Mouse (Mus musculus) stomach, embryonic 15.5 days (tissue): ENCODE results near the gene Gabrb1. TPM values are rescaled to one million over a fixed set of nuclear protein-coding genes. Genes with fewer than 3 reads are reported as not detected.

Source experiments
- ATAC-seq: fragments of 200-750 bp; cut with Nextera tagmentation; 2 replicates; pipeline ENCODE4 v1.8.0; 2017; ENCODE audit warnings: low read depth, moderate number of reproducible peaks, moderate TSS enrichment; ENCODE audit not compliant: insufficient read depth, low FRiP score
- H3K27ac ChIP-seq: fragments of 300-500 bp; sonication (generic); 2 replicates; pipeline ENCODE4 v1.5.1; 2015; ENCODE audit warnings: mild to moderate bottlenecking, inconsistent platforms
- H3K27me3 ChIP-seq: fragments of 300-500 bp; sonication (generic); replicated peaks from 2 replicates; pipeline ENCODE4 v1.6.1; 2015; ENCODE audit warnings: inconsistent platforms
- H3K36me3 ChIP-seq: fragments of 300-500 bp; sonication (generic); 2 replicates; pipeline ENCODE4 v1.6.1; 2015; ENCODE audit warnings: inconsistent platforms
- H3K4me1 ChIP-seq: fragments of 300-500 bp; sonication (generic); 2 replicates; pipeline ENCODE4 v1.6.1; 2015; ENCODE audit warnings: inconsistent platforms
- H3K4me2 ChIP-seq: fragments of 300-500 bp; sonication (generic); 2 replicates; pipeline ENCODE4 v1.6.1; 2015; ENCODE audit warnings: mild to moderate bottlenecking, inconsistent platforms
- H3K4me3 ChIP-seq: fragments of 300-500 bp; sonication (generic); replicated peaks from 2 replicates; pipeline ENCODE4 v1.5.1; 2015; ENCODE audit warnings: inconsistent platforms
- H3K9ac ChIP-seq: fragments of 300-500 bp; sonication (generic); 2 replicates; pipeline ENCODE4 v1.6.1; 2015; ENCODE audit warnings: inconsistent platforms
- H3K9me3 ChIP-seq: fragments of 300-500 bp; sonication (generic); 2 replicates; pipeline ENCODE4 v1.6.1; 2016; ENCODE audit warnings: inconsistent platforms
- WGBS: fragments of 180-500 bp; shearing (Covaris S2); methylation state at CpG from one replicate; pipeline ENCODE4 v1.1.7; 2015; 5-methylcytosine and 5-hydroxymethylcytosine counted together
- polyA plus RNA-seq: library from polyadenylated mRNA; unstranded; fragments of >200 nt; fragmentation: Nextera tagmentation; extraction: Ambion mirVana; gene quantifications from 2 replicates; pipeline ENCODE4 v1.2.1, GENCODE M21; 2015

Gabrb1 gene
- polyA plus RNA-seq, 1 experiment from 2014 or later = 0.63 TPM

GRCm38 (mm10) chr5:72172675-72173074, 514.8 kb downstream of the Gabrb1 start:
- ATAC-seq = no peak

DNA sequence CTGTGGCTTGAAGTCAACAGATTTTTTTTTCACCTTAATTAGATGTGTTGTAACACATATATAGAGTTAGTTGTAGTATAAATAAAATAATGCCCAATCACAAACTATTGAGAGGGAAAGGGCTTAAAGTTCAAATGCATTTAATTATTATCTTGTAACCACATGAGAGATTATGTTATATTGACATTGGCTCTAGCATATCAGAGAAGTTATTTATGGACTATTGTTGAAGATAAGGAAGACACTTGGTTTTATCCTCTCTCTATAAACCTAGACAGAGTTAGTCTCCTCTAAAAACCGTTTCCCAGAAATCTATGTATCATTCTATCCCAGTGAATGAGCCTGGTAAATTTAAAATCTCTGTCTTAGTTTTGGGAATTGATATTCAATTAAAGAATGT, 515.6 kb downstream of the Gabrb1 start:
- WGBS = 49% methylated on average over 1 of the region's 1 CpGs
- H3K27me3 ChIP-seq = no peaks in the 10 kb centered on the region
- no peaks in the 10 kb centered on the region for H3K36me3 ChIP-seq
- no peaks in the 10 kb centered on the region for H3K9me3 ChIP-seq
- no peak overlapping the region for H3K9ac ChIP-seq
- H3K4me1 ChIP-seq = no peaks in the 10 kb centered on the region
- no peak overlapping the region for H3K27ac ChIP-seq
- H3K4me3 ChIP-seq = no peak overlapping the region
- H3K4me2 ChIP-seq = no peak overlapping the region
- no peak for ATAC-seq

More at GRCm38 (mm10) chr5:72172675-72173074, 514.8 kb downstream of the Gabrb1 start:
- no peak overlapping the region for H3K9ac ChIP-seq
- H3K36me3 ChIP-seq = no peaks in the 10 kb centered on the region
- no peaks in the 10 kb centered on the region for H3K27me3 ChIP-seq
- H3K4me1 ChIP-seq = no peaks in the 10 kb centered on the region
- WGBS = 39% methylated on average over 3 of the region's 3 CpGs
- H3K27ac ChIP-seq = no peak overlapping the region
- H3K4me2 ChIP-seq = no peak overlapping the region
- H3K9me3 ChIP-seq = no peaks in the 10 kb centered on the region
- no peak overlapping the region for H3K4me3 ChIP-seq

DNA sequence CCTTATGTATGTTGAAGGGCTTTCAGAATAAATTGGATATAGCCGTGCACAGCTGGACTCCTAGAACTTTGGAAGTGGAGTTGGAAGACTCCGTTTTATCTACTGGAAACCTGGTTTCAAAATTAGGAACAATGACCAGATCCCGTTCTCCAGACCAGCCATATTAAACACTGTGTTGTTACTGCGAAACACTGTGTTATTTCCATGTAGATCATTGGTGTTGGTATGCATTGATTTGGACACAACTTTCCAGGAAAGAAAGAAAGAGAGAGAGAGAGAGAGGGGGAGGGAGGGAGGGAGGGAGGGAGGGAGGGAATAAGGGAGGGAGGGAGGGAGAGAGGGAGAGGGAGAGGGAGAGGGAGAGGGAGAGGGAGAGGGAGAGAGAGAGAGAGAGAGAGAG, 517.1 kb downstream of the Gabrb1 start:
- Histone ChIP-seq H3K4me2 (no peak overlapping the region), H3K9ac (no peak overlapping the region), H3K9me3 (no peaks in the 10 kb centered on the region), H3K4me1 (no peaks in the 10 kb centered on the region), H3K4me3 (no peak overlapping the region), H3K27me3 (no peaks in the 10 kb centered on the region), H3K27ac (no peak overlapping the region), H3K36me3 (no peaks in the 10 kb centered on the region)
- no peak for ATAC-seq
- 74% methylated on average over 4 of the region's 4 CpGs for WGBS

DNA sequence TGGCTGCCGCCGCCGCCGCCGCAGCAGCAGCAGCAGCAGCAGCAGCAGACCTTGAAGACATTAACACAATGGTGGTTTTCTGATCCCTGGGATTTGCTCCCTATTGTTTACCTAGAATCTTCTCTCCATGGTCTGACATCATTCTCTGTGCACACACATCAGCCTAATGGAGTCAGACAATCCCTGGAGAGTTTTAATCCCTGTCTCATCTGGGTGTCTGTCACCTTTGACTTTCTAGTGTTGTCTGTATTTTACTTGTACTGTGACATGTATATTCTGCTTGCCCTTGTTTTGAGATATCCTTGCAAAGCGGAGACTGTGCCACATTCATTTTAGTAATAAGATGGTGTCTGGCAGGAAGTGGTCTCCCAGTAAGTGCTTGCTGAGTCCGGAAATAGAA, 517.6 kb downstream of the Gabrb1 start:
- Histone ChIP-seq H3K9ac (no peak overlapping the region), H3K27me3 (no peaks in the 10 kb centered on the region), H3K9me3 (no peaks in the 10 kb centered on the region), H3K4me1 (no peaks in the 10 kb centered on the region), H3K4me2 (no peak overlapping the region), H3K4me3 (no peak overlapping the region), H3K27ac (no peak overlapping the region), H3K36me3 (no peaks in the 10 kb centered on the region)
- WGBS = 31% methylated on average over 7 of the region's 7 CpGs
- ATAC-seq = no peak

GRCm38 (mm10) chr5:72181194-72181593, 523.3 kb downstream of the Gabrb1 start:
- H3K4me2 ChIP-seq = no peak overlapping the region
- no peak for ATAC-seq
- H3K9ac ChIP-seq = no peak overlapping the region
- H3K4me1 ChIP-seq = no peaks in the 10 kb centered on the region
- 11% methylated on average over 1 of the region's 1 CpGs for WGBS
- H3K27ac ChIP-seq = no peak overlapping the region
- no peaks in the 10 kb centered on the region for H3K36me3 ChIP-seq
- no peaks in the 10 kb centered on the region for H3K9me3 ChIP-seq
- H3K4me3 ChIP-seq = no peak overlapping the region
- no peaks in the 10 kb centered on the region for H3K27me3 ChIP-seq

- Histone ChIP-seq H3K27me3 (no peaks in the 10 kb centered on the region), H3K4me1 (no peaks in the 10 kb centered on the region), H3K4me2 (no peak overlapping the region), H3K9ac (no peak overlapping the region), H3K9me3 (no peaks in the 10 kb centered on the region), H3K4me3 (no peak overlapping the region), H3K27ac (no peak overlapping the region), H3K36me3 (no peaks in the 10 kb centered on the region)
- 78% methylated on average over 4 of the region's 4 CpGs for WGBS
- no peak for ATAC-seq
These were observed 524.9 kb downstream of the Gabrb1 start for GRCm38 (mm10) chr5:72182804-72183203.

DNA sequence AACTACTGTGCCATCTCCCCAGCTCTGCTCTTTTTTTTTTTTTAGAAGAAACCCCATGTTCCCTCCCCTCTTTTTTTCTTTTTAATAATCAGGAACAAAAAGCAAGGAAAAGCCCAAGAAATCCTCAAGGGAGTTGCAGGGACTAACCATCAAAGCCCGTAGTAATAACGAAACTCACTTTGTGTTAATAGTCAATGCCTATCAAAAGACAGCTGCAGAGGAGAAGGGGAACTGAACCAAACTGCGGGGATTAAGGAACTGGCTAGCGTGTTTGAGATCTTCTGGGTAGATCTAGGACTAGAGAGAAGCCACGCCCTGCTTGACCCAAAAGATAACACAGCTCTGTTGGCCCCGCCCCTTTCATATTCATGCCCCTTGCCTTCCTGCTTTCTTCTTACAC, 526.0 kb downstream of the Gabrb1 start:
- Histone ChIP-seq H3K9ac (no peak overlapping the region), H3K36me3 (no peaks in the 10 kb centered on the region), H3K4me3 (no peak overlapping the region), H3K4me2 (no peak overlapping the region), H3K27ac (no peak overlapping the region), H3K27me3 (no peaks in the 10 kb centered on the region), H3K4me1 (no peaks in the 10 kb centered on the region), H3K9me3 (no peaks in the 10 kb centered on the region)
- ATAC-seq = peak; percentile 76; the same call in 1 of the 2 replicates
- WGBS = 74% methylated on average over 6 of the region's 6 CpGs

DNA sequence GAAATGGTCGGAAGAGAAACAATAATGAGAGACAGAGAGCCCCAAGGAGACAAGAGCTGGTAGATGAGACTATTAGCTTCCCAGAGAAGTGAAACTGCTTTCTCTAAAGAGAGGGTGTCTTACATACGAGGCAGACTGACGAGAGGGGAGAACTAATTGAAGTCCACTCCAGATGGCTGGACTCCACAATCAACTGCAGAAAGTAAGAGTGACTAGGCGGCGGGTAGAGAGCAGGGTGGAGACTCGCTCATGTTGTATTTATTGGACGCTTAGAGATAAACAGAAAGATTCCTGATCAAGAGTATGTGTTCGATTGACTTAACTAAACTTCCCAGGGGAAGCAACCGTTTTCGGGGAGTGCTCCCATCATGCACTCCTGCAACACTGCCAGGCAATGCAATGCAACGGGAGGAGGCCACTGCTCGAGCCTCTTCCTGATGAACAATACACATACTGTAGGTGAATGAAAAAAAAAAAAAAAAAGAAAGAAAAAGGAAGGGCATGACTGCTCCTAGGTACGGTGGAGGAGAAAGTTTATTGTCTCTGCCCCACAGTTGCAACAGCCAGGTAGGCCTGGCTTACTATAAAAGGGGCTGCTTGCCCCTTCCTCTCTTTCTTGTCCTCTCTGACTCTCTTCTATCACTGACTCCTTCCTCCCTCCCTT, 526.7 kb downstream of the Gabrb1 start:
- no peaks in the 10 kb centered on the region for H3K4me1 ChIP-seq

GRCm38 (mm10) chr5:72191154-72191553, 533.2 kb downstream of the Gabrb1 start:
- ATAC-seq = no peak
- 78% methylated on average over 7 of the region's 7 CpGs for WGBS

More for the DNA sequence above, 526.7 kb downstream of the Gabrb1 start:
- no peak overlapping the region for H3K4me2 ChIP-seq
- H3K9ac ChIP-seq = no peak overlapping the region
- no peak overlapping the region for H3K4me3 ChIP-seq
- H3K36me3 ChIP-seq = no peaks in the 10 kb centered on the region
- H3K27me3 ChIP-seq = no peaks in the 10 kb centered on the region
- no peak overlapping the region for H3K27ac ChIP-seq
- WGBS = 74% methylated on average over 13 of the region's 13 CpGs
- H3K9me3 ChIP-seq = no peaks in the 10 kb centered on the region
- ATAC-seq = peak; percentile 51; the same call in 1 of the 2 replicates

GRCm38 (mm10) chr5:72191932-72192331, 534.0 kb downstream of the Gabrb1 start:
- Histone ChIP-seq H3K4me1 (no peaks in the 10 kb centered on the region), H3K9ac (no peak overlapping the region), H3K4me2 (no peak overlapping the region), H3K9me3 (no peaks in the 10 kb centered on the region), H3K4me3 (no peak overlapping the region), H3K27ac (no peak overlapping the region), H3K27me3 (no peaks in the 10 kb centered on the region), H3K36me3 (no peaks in the 10 kb centered on the region)
- 82% methylated on average over 5 of the region's 5 CpGs for WGBS
- no peak for ATAC-seq

More at GRCm38 (mm10) chr5:72191154-72191553, 533.2 kb downstream of the Gabrb1 start:
- Histone ChIP-seq H3K4me3 (no peak overlapping the region), H3K36me3 (no peaks in the 10 kb centered on the region), H3K9ac (no peak overlapping the region), H3K4me1 (no peaks in the 10 kb centered on the region), H3K4me2 (no peak overlapping the region), H3K9me3 (no peaks in the 10 kb centered on the region), H3K27me3 (no peaks in the 10 kb centered on the region), H3K27ac (no peak overlapping the region)

GRCm38 (mm10) chr5:72195442-72195841, 537.5 kb downstream of the Gabrb1 start:
- Histone ChIP-seq H3K27me3 (no peaks in the 10 kb centered on the region), H3K27ac (no peak overlapping the region), H3K9me3 (no peaks in the 10 kb centered on the region), H3K9ac (no peak overlapping the region), H3K4me2 (no peak overlapping the region), H3K4me1 (no peaks in the 10 kb centered on the region), H3K36me3 (no peaks in the 10 kb centered on the region), H3K4me3 (no peak overlapping the region)
- 83% methylated on average over 1 of the region's 1 CpGs for WGBS
- ATAC-seq = no peak
